Mouse (Mus musculus) naive thymus-derived CD4-positive, alpha-beta T cell, adult 5 months (primary cell): ENCODE results near the gene Slc22a29. TPM values are rescaled to one million over a fixed set of nuclear protein-coding genes. Genes with fewer than 3 reads are reported as not detected.

Experiments used
- polyA plus RNA-seq: library from polyadenylated mRNA; unstranded; fragments of 100-300 nt; shearing (Covaris generic); gene quantifications from one replicate; pipeline ENCODE4 v1.2.1, GENCODE M21; 2017

Slc22a29 gene
- not detected for polyA plus RNA-seq

DNA sequence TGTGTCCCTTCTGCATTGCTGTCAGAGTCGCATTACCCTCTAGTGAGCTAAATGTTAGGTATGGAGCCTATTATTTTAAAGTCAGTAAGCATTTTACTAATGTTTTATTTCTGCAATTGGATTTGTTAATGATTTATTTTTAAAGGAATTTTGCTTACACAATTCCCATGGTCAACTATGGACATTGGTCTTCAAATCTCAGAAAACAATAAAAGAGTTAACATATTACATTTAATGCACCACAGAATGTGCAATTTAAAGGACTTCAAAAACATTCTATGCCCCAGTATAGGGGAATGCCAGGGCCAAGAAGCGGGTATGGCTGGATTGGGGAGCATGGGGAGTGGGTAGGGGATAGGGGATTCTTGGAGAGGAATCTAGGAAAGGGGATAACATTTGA, at the start of gene Slc22a29:
Gene Slc22a29 (minus strand): TSS at position 101 of the 400 bp plus-strand sequence.

GRCm38 (mm10) chr19:8131881-8132280, 86.8 kb downstream of the Slc22a29 start, which contains the start of gene Slc22a28:
Gene Slc22a28 (minus strand): TSS chr19:8131982.

Other genes starting within 250 kb of the Slc22a29 start
- gene Slc22a28, start 86.9 kb downstream of the Slc22a29 start, polyA plus RNA-seq, result not detected
- not detected for gene Slc22a30, start 186.2 kb upstream of the Slc22a29 start, polyA plus RNA-seq